Mouse (Mus musculus) embryonic fibroblast, embryonic 13.5 days (primary cell): Measurements from ENCODE around the gene Dnase1l1.

Experiments
- CTCF ChIP-seq: IDR thresholded peaks from 2 replicates; pipeline ENCODE4 v1.5.1; 2011; ENCODE audit warnings: mild to moderate bottlenecking, control low read depth, low read length, moderate library complexity, borderline replicate concordance; ENCODE audit not compliant: insufficient read depth
- POLR2A ChIP-seq: IDR thresholded peaks from 2 replicates; pipeline ENCODE4 v1.6.1; 2011; ENCODE audit warnings: low read depth, mild to moderate bottlenecking, control low read depth, low read length, moderate library complexity

DNA sequence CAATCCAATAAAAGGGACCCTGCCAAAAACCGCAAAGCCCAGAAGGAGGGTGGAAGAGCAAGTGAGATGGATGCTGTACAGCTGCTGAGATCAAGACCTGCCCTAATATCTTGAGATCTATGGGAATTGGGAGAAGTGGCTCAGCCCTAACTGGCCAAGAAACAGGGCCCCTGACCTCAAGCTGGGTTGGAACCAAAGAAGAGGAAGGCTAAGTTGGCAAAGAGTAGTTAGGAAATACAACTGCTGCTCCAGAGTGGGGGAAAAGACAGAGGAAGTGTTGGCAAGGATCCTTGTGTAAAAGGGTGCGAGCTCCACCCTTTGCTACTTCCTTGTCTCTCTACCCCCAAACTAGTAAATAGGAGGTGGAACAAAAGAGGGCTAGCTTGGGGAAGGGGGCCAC, 38.7 kb downstream of the Dnase1l1 start:
- TF ChIP-seq POLR2A: no peak
- TF ChIP-seq CTCF: no peak
